Mouse (Mus musculus): Measurements from ENCODE around the gene Uchl5.

Uchl5 gene

GRCm38 (mm10) chr1:143788584-143789227 lies 11.6 kb downstream of the Uchl5 start:
- peak in 1 of 2 experiments; percentile 20 for DNase-seq (ENCODE audit: low spot score in 2 of 2)

DNA sequence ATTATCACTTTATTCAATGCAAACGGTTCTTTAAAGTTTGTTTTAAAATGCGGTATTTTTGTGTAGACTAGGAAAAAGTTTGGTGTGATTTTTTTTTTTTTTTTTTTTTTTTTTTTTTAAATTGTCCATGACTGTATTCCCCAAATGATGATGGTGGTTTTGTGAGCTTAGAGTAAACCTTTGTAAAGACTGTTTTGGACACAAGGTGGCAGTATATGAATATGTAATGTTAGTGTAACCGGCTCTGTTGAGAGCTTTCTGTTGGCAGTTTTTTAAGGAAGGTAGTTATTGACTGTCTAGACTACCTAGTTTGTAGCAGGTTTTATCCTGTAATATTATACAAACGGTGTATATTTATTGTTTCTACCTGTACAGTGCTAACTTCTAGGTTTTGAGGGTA lies 26.5 kb downstream of the Uchl5 start:
- no peak for DNase-seq (ENCODE audit: low spot score in 2 of 2)

- no peak for DNase-seq (ENCODE audit: low spot score in 2 of 2)
Observed at GRCm38 (mm10) chr1:143809062-143809461, 32.0 kb downstream of the Uchl5 start.

- peak; percentile 27 to 61 for DNase-seq (ENCODE audit: low spot score in 2 of 2)
Observed at GRCm38 (mm10) chr1:143813676-143814360, 36.7 kb downstream of the Uchl5 start.

- DNase-seq (ENCODE audit: low spot score in 2 of 2), result no peak
Observed at GRCm38 (mm10) chr1:143820096-143820877, 43.2 kb downstream of the Uchl5 start.

DNA sequence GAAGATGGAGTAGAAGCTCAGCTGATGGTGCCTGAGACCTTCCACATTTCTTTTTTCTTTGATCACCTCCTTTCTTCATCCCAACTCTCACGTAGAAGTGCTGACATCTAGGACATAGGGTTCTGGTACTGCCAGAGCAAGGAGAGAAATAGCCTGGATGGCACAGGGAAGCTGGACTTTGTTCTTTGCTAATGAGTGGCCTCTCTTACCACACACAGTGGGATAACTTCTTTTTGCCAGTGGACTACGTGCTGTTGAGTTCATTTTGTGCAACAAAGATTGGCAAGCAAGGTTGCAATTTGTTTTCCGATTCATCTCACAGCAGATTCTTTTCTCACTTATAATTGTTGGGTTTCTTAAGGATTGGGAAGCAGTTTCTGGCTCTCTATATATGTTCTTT lies 45.6 kb downstream of the Uchl5 start:
- DNase-seq (ENCODE audit: low spot score in 2 of 2), result no peak

DNA sequence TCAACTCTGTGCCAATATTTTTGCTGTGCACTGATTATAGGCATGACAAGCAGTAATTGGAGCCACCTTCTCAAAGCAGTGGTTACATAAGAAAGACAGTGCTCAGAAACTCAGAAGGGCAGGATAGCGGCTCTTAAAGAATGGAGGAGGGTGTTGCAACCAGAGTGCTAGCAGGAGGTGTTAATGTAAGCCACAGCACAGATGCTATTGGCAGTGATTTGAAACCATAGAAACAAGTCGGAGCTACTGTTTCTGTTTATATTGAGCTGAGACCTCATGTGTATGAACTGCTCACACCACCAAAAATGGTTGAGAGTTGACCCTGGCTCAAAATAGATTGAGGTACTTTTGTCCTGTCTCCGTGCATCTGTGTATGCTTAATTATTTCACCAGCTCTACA lies 53.6 kb downstream of the Uchl5 start:
- no peak for DNase-seq (ENCODE audit: low spot score in 2 of 2)

GRCm38 (mm10) chr1:143836363-143837182 lies 59.5 kb downstream of the Uchl5 start:
- DNase-seq (ENCODE audit: low spot score in 2 of 2), result no peak

DNA sequence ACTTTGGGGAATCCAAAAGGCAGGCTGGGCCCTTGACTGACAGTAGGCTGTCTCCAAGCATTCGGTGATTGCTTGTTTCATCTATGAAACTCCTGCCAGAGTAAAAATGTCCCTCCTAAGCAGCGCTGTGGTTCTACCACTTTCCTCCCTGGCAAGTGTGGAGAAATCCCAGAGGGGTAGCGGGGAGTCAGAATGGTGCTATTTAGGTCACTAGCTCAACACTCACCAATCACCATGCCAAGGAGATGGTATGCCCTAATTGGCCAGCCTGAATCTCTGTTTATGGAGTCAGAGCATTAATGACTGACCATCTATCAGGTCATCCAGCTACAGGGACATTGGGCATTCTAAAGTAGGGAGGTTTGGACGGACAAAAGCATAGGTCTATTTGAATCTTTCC lies 60.6 kb downstream of the Uchl5 start:
- no peak for DNase-seq (ENCODE audit: low spot score in 2 of 2)

GRCm38 (mm10) chr1:143838896-143839410 lies 61.9 kb downstream of the Uchl5 start:
- DNase-seq (ENCODE audit: low spot score in 2 of 2), result no peak

- DNase-seq (ENCODE audit: low spot score in 2 of 2), result no peak
Observed at GRCm38 (mm10) chr1:143852329-143852728, 75.3 kb downstream of the Uchl5 start.

- no peak for DNase-seq (ENCODE audit: low spot score in 2 of 2)
Observed at GRCm38 (mm10) chr1:143852779-143853358, 75.8 kb downstream of the Uchl5 start.

DNA sequence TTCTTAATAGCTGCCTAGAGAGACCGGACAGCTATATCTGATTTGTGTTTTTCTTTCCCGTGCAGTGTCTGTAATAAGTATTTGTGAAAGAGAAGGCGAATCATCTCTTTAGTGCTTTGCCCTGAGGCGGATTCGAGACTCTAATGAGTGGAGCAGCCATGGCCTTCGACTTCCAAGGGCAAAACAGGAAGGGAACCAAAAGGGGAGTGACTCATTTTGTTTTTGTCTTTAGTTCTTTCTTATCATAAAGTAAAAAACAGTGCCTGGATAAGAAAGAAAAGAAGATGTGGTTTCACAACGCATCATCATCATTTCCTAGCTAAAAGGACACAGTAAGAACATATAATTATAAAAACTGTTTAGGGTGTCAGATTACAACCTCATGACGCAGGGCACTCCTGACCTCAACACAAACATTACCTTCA lies 76.6 kb downstream of the Uchl5 start:
- no peak for DNase-seq (ENCODE audit: low spot score in 2 of 2)

- no peak for DNase-seq (ENCODE audit: low spot score in 2 of 2)
Observed at GRCm38 (mm10) chr1:143855706-143856105, 78.6 kb downstream of the Uchl5 start.

All from urinary bladder, adult 18-20 months (tissue).